Mouse (Mus musculus): ENCODE results near the gene Hyou1. TPM values are rescaled to one million over a fixed set of nuclear protein-coding genes. Genes with fewer than 3 reads are reported as not detected.
"Not testable (repeated sequence)": the region's sequence is repeated elsewhere in the genome, so short reads cannot be mapped to it uniquely, and the experiment has no call there.

Gene Hyou1
- total and polyA plus RNA-seq, 3 experiments, result 23.1 to 79.6 (median 73.9) TPM

DNA sequence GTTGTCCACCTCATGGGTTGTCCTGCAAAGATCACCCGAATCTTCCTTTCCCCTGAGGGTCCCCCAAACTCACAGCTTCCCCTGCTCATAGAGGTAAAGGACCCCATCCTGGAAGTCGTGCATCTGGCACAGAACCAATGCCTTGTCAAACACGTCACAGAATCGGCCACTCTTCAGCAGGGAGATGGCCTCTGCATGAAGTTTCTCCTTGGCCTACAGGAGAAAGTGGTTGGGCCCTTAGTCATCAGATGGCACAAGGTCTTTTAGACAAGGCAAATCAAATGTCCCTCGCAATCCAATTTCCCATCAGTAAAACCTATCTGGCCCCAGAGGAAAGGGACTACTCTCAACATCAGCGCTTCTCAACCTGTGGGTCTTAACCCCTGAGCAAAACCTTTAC, 26.1 kb upstream of the Hyou1 start:
- H3K79me2 ChIP-seq (replicated peaks; ENCODE audit: control insufficient read depth, insufficient read depth, low read length), result no peaks in the 10 kb centered on the region
- no peaks in the 10 kb centered on the region for H3K27me3 ChIP-seq (ENCODE audit: control insufficient read depth, insufficient read depth, low read length)
- H3K27ac ChIP-seq, result no peak overlapping the region
- 83% methylated on average over 6 of the region's 6 CpGs for WGBS
- intact Hi-C loops (cut with DNase I), result no loop called here
- no peaks in the 10 kb centered on the region for H3K4me1 ChIP-seq (ENCODE audit: control insufficient read depth, insufficient read depth, low read length)
- no peak for DNase-seq
- H3K4me3 ChIP-seq, result no peak overlapping the region
- no peak overlapping the region for H3K9ac ChIP-seq (ENCODE audit: low read depth, low read length)
- TF ChIP-seq CTCF (IDR thresholded peaks at IDR 0.05), result no peak
- no peaks in the 10 kb centered on the region for H3K36me3 ChIP-seq (ENCODE audit: control insufficient read depth, insufficient read depth, low read length)

- Histone ChIP-seq H3K27me3 (ENCODE audit: control insufficient read depth, insufficient read depth, low read length) (no peaks in the 10 kb centered on the region), H3K4me1 (ENCODE audit: control insufficient read depth, insufficient read depth, low read length) (no peaks in the 10 kb centered on the region), H3K27ac (no peak overlapping the region), H3K79me2 (replicated peaks; ENCODE audit: control insufficient read depth, insufficient read depth, low read length) (no peaks in the 10 kb centered on the region), H3K9ac (ENCODE audit: low read depth, low read length) (no peak overlapping the region), H3K36me3 (ENCODE audit: control insufficient read depth, insufficient read depth, low read length) (no peaks in the 10 kb centered on the region), H3K4me3 (no peak overlapping the region)
- TF ChIP-seq POLR2A (IDR thresholded peaks at IDR 0.05; ENCODE audit: insufficient read depth, low read depth, low read length), result no peak
- peak; percentile 74 for TF ChIP-seq CTCF (IDR thresholded peaks at IDR 0.05)
- intact Hi-C loops (cut with DNase I), result loop anchor here (1.0 to 5.0 kb wide), 2 partner anchors 65 to 230 kb away; no protein-coding TSS in a partner anchor
- DNase-seq, result no peak
- 76% methylated on average over 4 of the region's 4 CpGs for WGBS
These were observed 22.1 kb upstream of the Hyou1 start for GRCm38 (mm10) chr9:44357207-44357606.

DNA sequence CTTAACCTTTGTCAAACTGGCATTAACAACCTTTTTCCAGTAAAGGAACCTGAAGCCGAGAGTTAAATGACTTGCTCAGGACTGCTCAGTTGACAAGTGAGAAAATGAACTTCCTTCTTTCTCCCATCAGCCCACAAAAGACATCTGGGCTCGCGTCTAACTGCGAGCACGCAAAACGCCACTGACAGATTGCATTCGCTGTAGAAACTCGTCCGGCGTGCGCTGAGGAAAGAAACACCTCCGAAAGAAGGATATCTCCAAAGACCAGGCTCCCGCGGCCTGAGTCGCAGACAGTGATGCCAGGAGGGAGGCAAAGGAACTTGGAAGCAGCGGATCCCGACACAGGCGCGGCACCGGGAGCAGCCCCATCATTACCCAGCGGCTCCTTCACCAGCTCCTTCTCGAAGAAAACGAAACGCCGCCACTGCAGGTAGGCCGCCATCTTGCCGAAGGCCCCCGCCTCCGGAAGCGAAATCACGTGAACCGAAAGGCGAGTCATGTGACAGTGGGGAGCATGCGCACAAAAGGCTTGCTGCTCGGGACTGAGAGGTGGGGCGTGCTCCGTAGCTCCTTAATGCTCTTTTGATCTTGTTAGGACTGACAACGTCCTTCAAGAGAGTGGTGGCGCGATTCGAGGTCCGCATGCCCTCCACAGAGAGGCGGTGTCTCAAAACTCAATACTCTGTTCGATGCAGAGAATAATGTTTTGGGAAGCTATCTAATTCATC, 17.9 kb upstream of the Hyou1 start, which contains the start of gene Vps11:
TSS of gene Vps11 (minus strand) at position 481 of the 728 bp plus-strand sequence.
- intact Hi-C loops (cut with DNase I), result no loop called here
- DNase-seq, result peak; percentile 94 to 95
- Histone ChIP-seq H3K9ac (ENCODE audit: low read depth, low read length) (peak within 1 kb of the TSS; percentile 86), H3K27ac (peak within 1 kb of the TSS; percentile 87), H3K79me2 (replicated peaks; ENCODE audit: control insufficient read depth, insufficient read depth, low read length) (no peaks in the 10 kb centered on the region), H3K4me1 (ENCODE audit: control insufficient read depth, insufficient read depth, low read length) (no peaks in the 10 kb centered on the region), H3K27me3 (ENCODE audit: control insufficient read depth, insufficient read depth, low read length) (no peaks in the 10 kb centered on the region), H3K4me3 (peak within 1 kb of the TSS; percentile 84), H3K36me3 (ENCODE audit: control insufficient read depth, insufficient read depth, low read length) (no peaks in the 10 kb centered on the region)
- under 1% methylated on average over 44 of the region's 44 CpGs for WGBS
- TF ChIP-seq CTCF (IDR thresholded peaks at IDR 0.05), result peak; percentile 31; the same call in 1 of the 2 replicates
- peak; percentile 98 for TF ChIP-seq POLR2A (IDR thresholded peaks at IDR 0.05; ENCODE audit: insufficient read depth, low read depth, low read length)
- TF ChIP-seq EP300 (IDR thresholded peaks at IDR 0.05; ENCODE audit: insufficient read depth, low read depth, low read length), result peak; percentile 91

- H3K36me3 ChIP-seq (ENCODE audit: control insufficient read depth, insufficient read depth, low read length); H3K4me1 ChIP-seq (ENCODE audit: control insufficient read depth, insufficient read depth, low read length); H3K27me3 ChIP-seq (ENCODE audit: control insufficient read depth, insufficient read depth, low read length); intact Hi-C loops (cut with DNase I); DNase-seq; H3K79me2 ChIP-seq (replicated peaks; ENCODE audit: control insufficient read depth, insufficient read depth, low read length): not testable (repeated sequence)
- Histone ChIP-seq H3K27ac (peak overlapping the region; percentile 87), H3K9ac (ENCODE audit: low read depth, low read length) (peak overlapping the region; percentile 70; the same call in 1 of the 2 replicates), H3K4me3 (peak overlapping the region; percentile 84)
- 31% methylated on average over 4 of the region's 4 CpGs for WGBS
These were observed 17.4 kb upstream of the Hyou1 start for GRCm38 (mm10) chr9:44361931-44362330.

- no peaks in the 10 kb centered on the region for H3K79me2 ChIP-seq (replicated peaks; ENCODE audit: control insufficient read depth, insufficient read depth, low read length)
- H3K36me3 ChIP-seq (ENCODE audit: control insufficient read depth, insufficient read depth, low read length), result no peaks in the 10 kb centered on the region
- 71% methylated on average over 3 of the region's 3 CpGs for WGBS
- no peak for DNase-seq
- no peak overlapping the region for H3K9ac ChIP-seq (ENCODE audit: low read depth, low read length)
- no peaks in the 10 kb centered on the region for H3K4me1 ChIP-seq (ENCODE audit: control insufficient read depth, insufficient read depth, low read length)
- H3K27ac ChIP-seq, result no peak overlapping the region
- intact Hi-C loops (cut with DNase I), result no loop called here
- no peaks in the 10 kb centered on the region for H3K27me3 ChIP-seq (ENCODE audit: control insufficient read depth, insufficient read depth, low read length)
- TF ChIP-seq CTCF (IDR thresholded peaks at IDR 0.05) (peak; percentile 58), EP300 (IDR thresholded peaks at IDR 0.05; ENCODE audit: insufficient read depth, low read depth, low read length) (no peak), POLR2A (IDR thresholded peaks at IDR 0.05; ENCODE audit: insufficient read depth, low read depth, low read length) (no peak)
- H3K4me3 ChIP-seq, result no peak overlapping the region
These were observed 14.8 kb upstream of the Hyou1 start for GRCm38 (mm10) chr9:44364480-44364879.

GRCm38 (mm10) chr9:44373386-44373785, 5.9 kb upstream of the Hyou1 start:
- Histone ChIP-seq H3K27me3 (ENCODE audit: control insufficient read depth, insufficient read depth, low read length) (no peaks in the 10 kb centered on the region), H3K9ac (ENCODE audit: low read depth, low read length) (no peak overlapping the region), H3K27ac (no peak overlapping the region), H3K79me2 (replicated peaks; ENCODE audit: control insufficient read depth, insufficient read depth, low read length) (no peaks in the 10 kb centered on the region), H3K4me3 (no peak overlapping the region), H3K4me1 (ENCODE audit: control insufficient read depth, insufficient read depth, low read length) (no peaks in the 10 kb centered on the region), H3K36me3 (ENCODE audit: control insufficient read depth, insufficient read depth, low read length) (no peaks in the 10 kb centered on the region)
- intact Hi-C loops (cut with DNase I), result no loop called here
- TF ChIP-seq POLR2A (IDR thresholded peaks at IDR 0.05; ENCODE audit: insufficient read depth, low read depth, low read length) (no peak), EP300 (IDR thresholded peaks at IDR 0.05; ENCODE audit: insufficient read depth, low read depth, low read length) (no peak), CTCF (IDR thresholded peaks at IDR 0.05) (no peak)
- no peak for DNase-seq

All from heart, adult 2 months (tissue).